Mouse (Mus musculus) CD4-positive, CD25-positive, alpha-beta regulatory T cell, adult 4 months (primary cell): Measurements from ENCODE around the gene Irak2. TPM values are rescaled to one million over a fixed set of nuclear protein-coding genes. Genes with fewer than 3 reads are reported as not detected.

Source experiments
- ATAC-seq: one replicate; pipeline ENCODE4 v1.8.0; 2017
- polyA plus RNA-seq, 2 experiments: library from polyadenylated mRNA; unstranded; fragments of 100-300 nt; shearing (Covaris generic); gene quantifications; one replicate each; pipeline ENCODE4 v1.2.1; 2017

Gene Irak2
- polyA plus RNA-seq, 2 experiments from 2014 or later, result 27.3 to 40.1 TPM

DNA sequence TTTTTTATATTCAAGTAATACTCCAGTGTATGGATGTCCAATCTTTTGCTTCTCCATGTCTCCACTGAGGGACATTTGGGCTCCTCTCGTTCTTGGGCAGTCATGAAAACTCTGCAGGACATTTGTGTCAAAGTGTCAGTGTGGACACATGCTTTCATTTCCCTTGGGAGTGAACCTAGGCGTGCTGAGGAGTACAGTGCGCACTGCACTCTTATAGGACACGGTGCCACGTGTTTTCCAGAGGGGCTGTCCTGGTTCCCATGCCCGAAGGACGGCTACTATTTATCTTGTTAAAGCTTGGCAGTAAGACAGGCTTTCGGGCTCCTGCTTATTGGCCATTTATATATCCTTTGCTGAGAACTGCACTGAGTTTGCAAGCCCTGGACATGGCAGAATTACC is 4.3 kb downstream of the Irak2 start:
- ATAC-seq, result no peak

GRCm38 (mm10) chr6:113643021-113643420 is 4.8 kb downstream of the Irak2 start:
- no peak for ATAC-seq

DNA sequence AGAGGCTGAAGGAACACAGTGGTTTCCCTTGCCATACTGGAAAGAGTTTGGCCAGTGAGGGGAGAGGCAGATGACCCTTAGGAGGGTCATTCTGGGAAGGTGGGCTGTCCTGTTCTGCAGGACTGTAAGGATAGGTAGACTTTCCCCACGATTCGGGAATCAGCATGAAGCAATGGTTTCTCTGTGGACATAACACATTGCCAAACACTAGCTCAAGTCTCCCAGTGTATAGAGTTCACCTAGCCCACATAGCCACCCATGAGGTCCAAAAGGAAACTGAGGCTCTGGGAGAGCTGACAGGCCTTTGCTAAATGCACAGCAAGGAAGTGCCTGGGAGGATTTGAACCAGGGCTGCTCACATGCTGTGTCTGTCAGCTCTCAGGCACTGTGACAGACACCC is 5.7 kb downstream of the Irak2 start:
- ATAC-seq, result no peak

GRCm38 (mm10) chr6:113644808-113645207 is 6.5 kb downstream of the Irak2 start:
- peak; percentile 65 for ATAC-seq

- no peak for ATAC-seq
Measured at GRCm38 (mm10) chr6:113649346-113650196, 11.3 kb downstream of the Irak2 start.

- ATAC-seq, result no peak
Measured at GRCm38 (mm10) chr6:113650197-113650640, 12.0 kb downstream of the Irak2 start.

GRCm38 (mm10) chr6:113651626-113652025 is 13.4 kb downstream of the Irak2 start:
- ATAC-seq, result no peak

GRCm38 (mm10) chr6:113653551-113653950 is 15.3 kb downstream of the Irak2 start:
- ATAC-seq, result no peak

DNA sequence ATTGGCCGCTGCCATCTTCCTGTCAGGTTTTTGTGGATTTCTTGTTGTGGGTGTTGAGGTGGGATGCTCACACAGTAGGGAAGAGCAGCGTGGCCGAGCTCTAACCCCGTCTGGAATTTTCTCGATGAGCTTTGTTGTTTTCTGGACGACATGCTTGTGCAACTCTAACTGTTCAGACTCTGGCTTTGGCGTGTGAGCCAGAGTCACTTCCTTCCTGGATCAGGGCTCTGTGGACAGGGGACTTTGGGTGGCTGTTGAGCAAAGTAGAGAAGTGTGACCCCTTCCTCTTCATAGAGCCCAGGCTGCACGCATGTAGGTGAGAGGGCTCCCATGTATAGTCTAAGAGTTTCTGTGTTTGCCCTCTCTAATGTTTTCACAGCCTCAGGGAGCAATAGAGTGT is 15.8 kb downstream of the Irak2 start:
- ATAC-seq, result no peak

DNA sequence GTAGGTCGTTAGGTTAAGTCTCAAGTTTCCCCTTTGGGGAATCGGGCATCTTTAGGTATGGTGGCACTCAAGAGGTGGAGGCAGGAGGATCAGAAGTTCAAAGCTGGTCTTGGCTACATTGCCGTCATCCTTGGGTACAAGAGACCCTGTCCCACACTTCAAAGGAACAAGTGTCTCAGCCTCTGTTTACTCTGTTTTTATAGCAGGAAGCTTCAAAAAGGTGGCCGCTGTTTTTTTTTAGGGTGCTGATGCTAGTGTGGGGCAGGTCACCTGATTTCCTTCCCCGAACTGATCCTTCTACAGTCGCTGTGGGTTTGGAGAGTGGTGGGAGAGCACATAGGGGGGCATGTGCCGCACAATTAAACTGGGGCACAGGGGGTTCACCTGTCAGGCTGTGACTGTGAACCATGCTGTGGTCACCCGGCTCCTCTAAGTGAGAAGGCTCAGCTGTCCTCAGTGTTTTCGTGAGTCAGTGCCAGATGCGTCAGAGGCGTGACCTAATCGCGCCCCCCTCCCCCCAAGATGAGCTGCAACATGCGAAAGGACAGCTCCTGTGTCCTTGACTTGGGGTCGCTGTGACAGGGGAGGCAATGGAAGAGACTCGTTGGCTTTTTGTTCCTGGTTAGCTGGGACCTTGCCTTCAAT is 16.6 kb downstream of the Irak2 start:
- ATAC-seq, result peak; percentile 64

DNA sequence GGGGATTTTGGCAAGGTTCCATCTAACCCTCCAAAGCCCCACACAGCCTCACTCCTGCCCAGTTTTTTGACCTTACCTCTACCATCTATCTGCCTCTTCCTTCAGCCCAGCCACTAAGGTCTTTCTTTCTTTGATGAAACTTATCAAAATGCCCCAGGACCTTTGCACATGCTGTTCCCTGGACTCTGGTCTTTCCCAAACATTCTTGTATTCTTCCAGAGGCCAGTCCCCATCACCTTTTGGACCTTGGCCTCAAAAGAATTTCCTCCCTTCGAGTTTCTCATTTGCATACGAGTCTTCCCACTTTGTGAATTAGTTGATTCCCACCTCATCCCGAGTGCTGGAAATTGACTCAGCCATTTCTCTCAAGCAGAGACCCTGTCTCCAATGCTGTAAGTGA is 17.2 kb downstream of the Irak2 start:
- ATAC-seq, result no peak

DNA sequence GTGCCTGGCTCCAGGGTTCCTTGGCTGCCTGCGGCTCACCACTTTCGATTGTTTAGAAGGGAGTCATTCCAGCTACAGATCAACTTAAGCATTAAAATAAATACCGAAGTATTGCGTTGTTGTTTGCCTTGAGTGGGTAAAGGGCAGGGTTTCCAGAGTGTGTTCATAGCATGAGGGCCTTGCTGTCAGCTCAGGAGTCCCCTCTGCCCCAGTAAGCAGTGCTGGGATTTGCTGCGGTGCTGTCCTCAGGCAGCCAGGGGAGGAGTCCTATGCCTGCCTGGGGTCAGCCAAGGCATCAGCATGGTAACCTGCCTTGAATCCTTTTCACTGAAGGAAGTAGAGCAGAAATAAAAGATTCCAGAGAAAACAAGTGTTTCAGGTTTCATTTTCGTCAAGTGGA is 18.6 kb downstream of the Irak2 start:
- ATAC-seq, result no peak

- ATAC-seq, result no peak
Measured at GRCm38 (mm10) chr6:113658226-113658625, 20.0 kb downstream of the Irak2 start.

GRCm38 (mm10) chr6:113659648-113660491 is 21.6 kb downstream of the Irak2 start:
- no peak for ATAC-seq

DNA sequence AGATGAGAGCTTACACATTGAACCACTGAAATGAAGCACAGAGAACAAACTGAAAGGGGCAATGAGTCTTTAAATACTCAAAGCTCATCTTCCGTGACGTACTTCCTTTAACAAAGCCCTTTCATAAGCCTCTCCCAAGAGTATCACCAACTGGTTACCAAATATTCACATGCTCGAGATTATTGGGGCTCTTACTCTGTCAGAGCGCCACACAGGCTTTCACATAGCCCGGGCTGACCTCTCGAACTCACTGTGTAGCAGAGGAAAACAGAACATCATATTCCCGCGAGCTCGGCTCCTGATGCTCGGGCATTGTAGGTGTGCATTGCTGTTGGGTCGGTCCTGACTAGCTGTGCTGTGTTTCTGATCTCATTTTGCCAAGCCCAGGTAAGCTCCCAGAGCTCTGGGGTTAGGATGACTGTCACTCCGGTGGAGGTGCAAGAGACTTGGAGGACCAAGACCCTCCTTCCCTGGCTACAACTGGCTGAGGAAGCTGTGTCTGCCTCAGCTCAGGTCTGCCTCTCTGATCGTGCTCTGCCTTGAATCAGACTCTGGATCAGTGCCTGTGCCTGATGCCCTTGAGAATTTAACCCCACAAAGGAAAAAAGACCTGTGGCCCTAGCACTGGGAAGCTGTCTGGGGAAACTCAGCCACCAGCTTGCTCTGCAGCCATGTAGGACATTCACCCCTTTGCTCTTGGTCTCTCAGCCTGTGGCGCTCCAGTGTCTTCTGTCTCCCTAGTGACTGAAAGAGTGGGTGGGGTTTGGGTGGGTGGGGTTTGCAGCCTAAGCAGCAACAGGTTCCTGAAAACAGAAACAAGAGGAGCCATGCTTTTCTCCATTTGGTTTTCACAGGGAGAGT is 22.5 kb downstream of the Irak2 start:
- peak; percentile 67 for ATAC-seq

DNA sequence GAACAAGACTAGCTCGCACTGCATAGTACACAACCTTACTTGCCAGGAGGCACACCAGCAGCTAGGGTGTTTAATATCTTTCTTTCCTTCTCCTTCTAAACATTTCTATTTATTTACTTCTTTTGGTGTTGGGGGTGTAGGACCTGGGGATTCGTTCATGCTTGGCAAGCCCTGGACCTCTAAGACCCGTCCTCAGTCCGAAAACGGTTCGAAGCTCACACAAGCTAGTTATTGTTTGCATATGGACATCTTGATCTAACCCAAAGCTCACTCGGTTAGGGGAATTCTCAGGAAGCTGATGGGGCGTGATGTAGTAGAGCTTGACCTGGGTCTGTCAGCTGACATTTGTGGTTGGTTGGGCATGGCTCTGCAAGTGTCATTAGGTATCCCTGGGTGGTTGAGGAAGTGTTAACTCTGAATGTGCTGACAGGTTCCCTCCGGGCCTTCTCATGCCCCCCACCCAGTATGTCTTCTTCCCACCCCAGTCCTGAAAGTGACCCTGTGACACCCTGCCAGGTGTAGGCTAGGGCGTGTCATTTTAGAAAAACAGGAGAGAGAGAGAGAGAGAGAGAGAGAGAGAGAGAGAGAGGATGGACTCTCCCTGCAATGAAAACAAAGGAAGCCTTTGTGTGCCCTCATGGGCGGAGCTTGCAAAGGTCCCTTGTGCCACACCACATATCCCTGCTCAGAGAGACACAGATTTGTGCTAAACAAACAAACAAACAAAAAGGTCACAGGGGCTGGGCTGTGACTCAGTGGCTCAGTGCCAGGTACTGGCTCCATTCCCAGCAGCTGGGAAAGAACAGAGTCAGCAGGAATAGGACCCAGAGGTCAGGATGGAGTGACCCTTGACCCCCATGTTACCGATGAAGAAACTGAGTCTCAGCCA is 23.3 kb downstream of the Irak2 start:
- peak; percentile 72 for ATAC-seq

DNA sequence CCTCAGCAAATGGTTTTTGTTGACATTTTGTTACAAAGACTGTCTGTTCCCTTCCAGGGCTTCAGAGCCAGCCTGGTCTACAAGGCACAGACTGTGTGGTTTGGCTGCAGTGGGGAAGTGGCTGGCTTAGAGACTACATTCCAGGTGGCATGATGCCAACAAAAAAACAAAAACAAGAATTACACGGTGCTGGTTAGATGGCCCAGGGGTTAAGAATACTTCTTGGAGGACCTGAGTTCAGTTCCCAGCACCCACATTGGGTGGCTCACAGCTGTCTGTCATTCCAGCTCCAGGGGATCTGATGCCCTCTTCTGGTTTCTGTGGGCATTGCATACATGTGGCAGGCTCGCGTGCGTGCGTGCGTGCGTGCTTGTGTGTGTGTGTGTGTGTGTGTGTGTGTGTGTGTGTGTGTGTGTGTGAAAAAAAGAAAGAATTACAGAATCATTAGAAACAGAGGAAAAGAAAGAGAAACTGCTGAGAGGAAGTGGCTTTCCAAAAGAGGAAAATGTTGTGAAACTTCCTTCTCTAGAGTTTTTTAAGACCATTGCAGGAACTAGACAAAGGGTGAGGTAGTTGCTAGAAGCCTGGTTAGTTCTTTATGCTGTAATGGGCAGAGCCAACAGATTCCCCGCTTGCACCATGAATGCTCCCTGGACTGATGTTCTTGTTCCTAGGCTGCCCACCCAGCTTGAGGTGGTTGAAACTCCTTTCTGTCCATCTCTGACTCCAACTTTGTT is 24.9 kb downstream of the Irak2 start:
- ATAC-seq, result no peak

GRCm38 (mm10) chr6:113664305-113664704 is 26.0 kb downstream of the Irak2 start:
- ATAC-seq, result no peak

DNA sequence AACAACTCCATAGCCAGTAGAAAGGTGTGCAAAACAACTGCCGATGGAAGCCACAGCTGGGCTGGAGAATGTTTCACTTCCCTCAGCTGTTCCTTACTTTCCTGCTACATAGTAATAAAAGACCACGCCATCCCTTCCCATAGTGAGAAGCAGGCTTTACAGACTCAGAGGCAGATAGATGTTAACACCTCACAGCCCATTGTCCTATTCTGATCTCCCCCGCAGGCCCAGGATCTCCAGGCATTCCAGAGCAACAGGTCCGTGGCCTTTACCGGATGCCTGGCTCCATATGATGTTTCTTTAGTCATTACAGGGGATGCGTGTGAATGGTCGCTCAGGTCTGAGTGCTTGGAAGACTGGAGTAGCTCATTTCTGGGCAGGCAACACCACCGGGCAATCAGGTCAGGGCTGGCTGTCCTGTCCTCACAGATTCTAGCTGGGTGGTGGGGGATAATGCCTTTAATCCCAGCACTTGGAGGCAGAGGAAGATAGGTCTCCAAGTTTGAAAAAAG is 29.4 kb downstream of the Irak2 start:
- no peak for ATAC-seq
